Mouse (Mus musculus): ENCODE data around the gene Xpot. TPM values are rescaled to one million over a fixed set of nuclear protein-coding genes. Genes with fewer than 3 reads are reported as not detected.

Xpot gene
- polyA plus RNA-seq, 1 experiment from 2014 or later: 18.3 TPM

DNA sequence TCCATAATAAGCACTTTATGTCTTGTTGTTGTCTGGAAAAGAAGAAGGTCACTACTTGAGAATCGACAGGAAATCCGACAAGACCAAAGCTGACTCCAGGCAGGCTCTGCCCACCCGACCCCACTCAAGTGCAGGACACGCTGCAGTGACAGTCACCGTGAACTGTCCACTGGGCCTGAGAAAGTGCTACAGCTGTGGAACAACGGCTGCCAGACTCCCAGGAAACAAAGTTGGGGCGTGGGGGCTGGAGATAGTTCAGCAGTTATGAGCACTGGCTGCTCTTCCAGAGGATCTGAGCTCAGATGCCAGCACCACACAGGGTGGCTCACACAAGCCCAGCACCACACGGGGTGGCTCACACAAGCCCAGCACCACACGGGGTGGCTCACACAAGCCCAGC is 49.8 kb downstream of the Xpot start:
- peaks cover 69% of the 10 kb centered on the region for H3K79me2 ChIP-seq (ENCODE audit: inconsistent target)
- no peak overlapping the region for H3K4me3 ChIP-seq (ENCODE audit: inconsistent target)
- 90% methylated on average over 7 of the region's 9 CpGs for WGBS (ENCODE audit: missing documents)
- no peak overlapping the region for H3K27ac ChIP-seq
- peaks cover 60% of the 10 kb centered on the region for H3K36me3 ChIP-seq (ENCODE audit: inconsistent target)

DNA sequence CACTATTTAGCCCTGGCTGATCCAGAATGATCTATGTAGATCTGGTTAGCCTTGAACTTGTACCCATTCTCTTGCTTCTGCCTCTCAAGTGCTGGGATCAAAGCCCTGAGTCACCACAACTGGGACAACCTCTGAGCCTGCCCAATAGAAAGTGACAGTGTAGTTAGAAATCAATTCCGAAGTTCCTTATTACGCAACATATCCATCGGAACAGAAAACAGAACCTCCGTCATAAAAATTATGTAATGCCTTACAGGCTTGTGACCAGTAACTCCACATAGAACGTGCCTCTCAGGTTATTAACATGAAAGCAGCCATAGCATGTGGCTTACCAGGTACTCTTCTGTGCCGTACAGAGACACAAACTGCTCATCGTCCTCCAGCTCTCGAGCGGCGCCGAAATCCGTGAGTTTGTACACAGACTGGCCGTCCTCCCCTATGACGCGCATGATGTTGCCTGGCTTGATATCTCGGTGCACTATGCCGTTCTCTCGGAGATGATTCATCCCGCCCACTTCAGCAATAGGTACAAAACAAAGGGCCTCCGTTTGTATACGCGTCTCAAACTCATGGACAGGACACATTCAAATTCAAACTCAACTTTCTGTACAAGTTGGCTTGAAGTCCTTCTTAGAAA is 54.5 kb downstream of the Xpot start:
- WGBS (ENCODE audit: missing documents): 82% methylated on average over 22 of the region's 22 CpGs
- Histone ChIP-seq H3K27ac (no peak overlapping the region), H3K4me3 (ENCODE audit: inconsistent target) (no peak overlapping the region), H3K36me3 (ENCODE audit: inconsistent target) (peaks cover 68% of the 10 kb centered on the region), H3K79me2 (ENCODE audit: inconsistent target) (peaks cover 59% of the 10 kb centered on the region)

DNA sequence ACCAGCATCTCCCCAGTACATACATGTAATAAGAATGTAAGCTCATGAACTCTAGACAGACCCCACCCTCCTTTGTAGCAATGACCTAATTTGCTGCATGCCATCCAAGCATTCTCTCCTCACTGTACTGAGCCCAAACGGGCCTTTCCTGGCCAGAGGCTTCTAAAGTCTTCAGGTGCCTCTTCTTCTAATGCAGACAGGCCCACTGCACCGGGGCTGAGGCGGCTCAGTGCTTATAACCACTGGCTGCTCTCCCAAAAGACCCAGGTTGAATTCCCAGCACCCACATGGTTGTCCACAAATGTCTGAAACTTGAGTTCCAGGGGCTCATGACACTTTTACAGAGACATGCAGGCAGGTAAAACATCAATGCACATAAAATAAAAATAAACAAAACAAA is 55.1 kb downstream of the Xpot start:
- peaks cover 64% of the 10 kb centered on the region for H3K36me3 ChIP-seq (ENCODE audit: inconsistent target)
- H3K27ac ChIP-seq: no peak overlapping the region
- H3K4me3 ChIP-seq (ENCODE audit: inconsistent target): no peak overlapping the region
- H3K79me2 ChIP-seq (ENCODE audit: inconsistent target): peaks cover 53% of the 10 kb centered on the region
- 100% methylated on average over 2 of the region's 3 CpGs for WGBS (ENCODE audit: missing documents)

DNA sequence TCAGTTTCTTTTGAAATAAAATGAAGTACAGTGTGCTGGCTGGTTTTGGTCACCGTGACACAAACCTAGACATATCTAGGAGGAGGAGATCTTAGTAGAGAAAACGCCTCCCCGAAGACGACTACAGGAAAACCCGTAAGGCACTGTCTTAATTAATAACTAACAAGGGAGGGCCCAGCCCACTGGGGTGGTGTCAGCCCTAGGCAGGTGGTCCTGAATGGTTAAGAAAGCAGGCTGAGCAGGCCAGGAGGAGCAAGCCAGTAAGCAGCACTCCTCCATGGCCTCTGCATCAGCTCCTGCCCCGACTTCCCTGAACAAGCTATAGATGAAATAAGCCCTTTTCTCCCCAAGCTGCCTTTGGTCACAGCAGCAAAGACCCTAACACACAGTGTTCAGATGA is 56.3 kb downstream of the Xpot start:
- Histone ChIP-seq H3K79me2 (ENCODE audit: inconsistent target) (peaks cover 52% of the 10 kb centered on the region), H3K4me3 (ENCODE audit: inconsistent target) (no peak overlapping the region), H3K27ac (no peak overlapping the region), H3K36me3 (ENCODE audit: inconsistent target) (peaks cover 62% of the 10 kb centered on the region)
- 92% methylated on average over 4 of the region's 6 CpGs for WGBS (ENCODE audit: missing documents)

DNA sequence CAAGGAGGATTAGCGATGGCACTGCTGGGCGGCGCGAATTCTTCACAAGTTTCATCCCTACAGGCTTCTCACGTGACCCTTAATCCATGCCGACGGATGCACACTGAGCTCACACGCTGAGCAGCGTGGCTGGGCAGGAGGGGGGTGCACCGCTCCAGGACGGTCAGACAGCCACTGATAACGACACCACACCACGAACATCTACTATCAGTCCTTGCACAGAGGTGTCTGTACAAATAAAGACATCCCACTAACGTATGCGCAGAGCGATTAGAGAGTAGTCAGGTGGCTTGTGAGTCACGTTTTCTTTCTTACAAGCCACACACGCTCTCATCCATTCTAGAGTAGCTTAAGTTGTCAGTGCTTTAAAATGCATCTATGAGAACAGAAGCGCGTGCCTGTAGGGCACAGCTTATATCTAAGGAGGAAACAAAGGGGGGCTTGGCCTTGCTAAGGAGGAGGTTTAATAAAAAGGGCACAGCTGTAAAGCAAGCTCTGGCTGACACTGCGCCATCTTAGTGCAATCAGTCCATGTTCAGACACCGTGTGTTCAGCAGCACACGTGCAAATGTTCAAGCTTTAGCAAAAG is 57.0 kb downstream of the Xpot start:
- Histone ChIP-seq H3K36me3 (ENCODE audit: inconsistent target) (peaks cover 61% of the 10 kb centered on the region), H3K4me3 (ENCODE audit: inconsistent target) (no peak overlapping the region), H3K79me2 (ENCODE audit: inconsistent target) (peaks cover 54% of the 10 kb centered on the region), H3K27ac (no peak overlapping the region)
- WGBS (ENCODE audit: missing documents): 93% methylated on average over 23 of the region's 23 CpGs

DNA sequence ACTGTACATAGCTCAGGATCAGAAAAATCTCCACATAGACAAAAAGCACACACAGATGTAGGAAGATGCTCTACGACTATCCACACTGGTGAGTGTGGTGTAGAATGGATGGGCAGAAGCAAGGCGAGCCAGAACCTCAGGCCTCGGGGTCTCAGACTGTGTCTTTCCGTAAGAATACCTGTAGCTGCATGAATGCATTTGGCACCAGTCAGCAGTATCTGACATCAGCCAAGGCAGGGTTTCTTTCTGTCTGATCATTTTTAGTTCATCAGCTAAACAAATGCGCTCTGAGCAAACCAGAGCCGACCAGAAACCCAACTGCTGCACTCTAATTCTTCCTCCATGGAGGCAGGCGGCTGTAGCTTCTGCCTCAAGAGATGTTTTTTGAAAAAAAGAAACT is 57.6 kb downstream of the Xpot start:
- WGBS (ENCODE audit: missing documents): 94% methylated on average over 7 of the region's 7 CpGs
- peaks cover 67% of the 10 kb centered on the region for H3K36me3 ChIP-seq (ENCODE audit: inconsistent target)
- H3K79me2 ChIP-seq (ENCODE audit: inconsistent target): peaks cover 59% of the 10 kb centered on the region
- no peak overlapping the region for H3K4me3 ChIP-seq (ENCODE audit: inconsistent target)
- H3K27ac ChIP-seq: no peak overlapping the region

DNA sequence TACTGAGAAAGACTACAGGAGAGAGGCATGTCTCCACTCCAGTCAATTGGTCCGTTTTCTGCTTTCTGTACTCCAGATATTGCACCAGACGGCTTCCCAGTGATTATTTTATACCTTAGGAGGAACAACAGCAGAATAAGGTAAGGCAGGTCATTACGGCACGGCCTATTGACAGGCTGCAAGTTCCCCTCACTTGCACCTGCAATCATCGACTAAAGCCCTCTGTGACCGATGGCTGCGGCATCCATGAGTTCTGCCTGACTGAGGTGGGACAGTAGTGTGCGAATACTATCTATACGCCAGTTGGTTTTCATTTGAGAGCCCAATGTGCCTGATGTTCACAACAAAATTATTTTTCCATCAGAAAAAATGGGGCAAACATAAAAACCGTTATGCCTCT is 58.1 kb downstream of the Xpot start:
- Histone ChIP-seq H3K79me2 (ENCODE audit: inconsistent target) (peaks cover 64% of the 10 kb centered on the region), H3K27ac (no peak overlapping the region), H3K36me3 (ENCODE audit: inconsistent target) (peaks cover 72% of the 10 kb centered on the region), H3K4me3 (ENCODE audit: inconsistent target) (no peak overlapping the region)
- WGBS (ENCODE audit: missing documents): 93% methylated on average over 10 of the region's 10 CpGs

DNA sequence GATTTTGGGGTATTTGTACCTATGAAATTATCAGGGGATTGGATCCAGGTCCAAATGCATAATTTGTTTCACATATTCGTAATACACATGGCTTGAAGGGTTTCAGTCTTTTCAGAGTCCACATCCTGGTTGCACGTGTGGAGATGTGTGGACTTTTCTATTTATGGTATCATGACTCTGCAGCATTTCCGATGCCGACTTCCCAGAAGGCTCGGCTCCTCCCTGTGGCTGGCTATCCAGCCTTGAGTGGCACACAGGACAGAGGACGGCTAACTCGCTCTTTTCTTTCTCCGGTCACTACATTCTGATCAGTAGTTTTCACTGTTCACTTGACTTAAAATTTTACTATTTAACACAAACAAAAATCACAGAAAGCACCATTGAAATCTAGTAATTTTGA is 61.7 kb downstream of the Xpot start:
- WGBS (ENCODE audit: missing documents): 58% methylated on average over 8 of the region's 8 CpGs
- Histone ChIP-seq H3K79me2 (ENCODE audit: inconsistent target) (peaks cover 45% of the 10 kb centered on the region), H3K4me3 (ENCODE audit: inconsistent target) (no peak overlapping the region), H3K27ac (no peak overlapping the region), H3K36me3 (ENCODE audit: inconsistent target) (peaks cover 60% of the 10 kb centered on the region)

DNA sequence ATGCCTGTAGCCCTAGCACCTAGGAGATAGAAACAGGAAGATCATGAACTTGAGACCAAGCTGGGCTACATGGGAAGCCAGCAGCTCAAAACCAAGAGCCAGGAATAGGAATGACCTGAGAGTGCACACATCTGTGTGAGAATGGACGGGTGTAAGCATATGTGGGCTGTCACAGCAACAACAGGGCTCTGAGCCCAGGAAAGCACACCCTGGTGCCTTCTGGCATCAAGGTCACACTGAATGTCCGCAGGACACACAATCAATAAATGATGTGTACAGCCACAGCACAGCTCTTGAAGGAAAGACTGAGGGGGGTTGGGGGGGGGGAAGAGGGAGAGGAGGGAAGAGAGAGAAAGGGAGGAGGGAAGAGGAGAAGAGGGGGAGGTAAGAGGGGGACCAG is 67.9 kb downstream of the Xpot start:
- peaks cover 2% of the 10 kb centered on the region; the same call in 1 of the 2 replicates for H3K79me2 ChIP-seq (ENCODE audit: inconsistent target)
- H3K4me3 ChIP-seq (ENCODE audit: inconsistent target): no peak overlapping the region
- peaks cover 78% of the 10 kb centered on the region for H3K36me3 ChIP-seq (ENCODE audit: inconsistent target)
- WGBS (ENCODE audit: missing documents): 100% methylated on average over 2 of the region's 2 CpGs
- H3K27ac ChIP-seq: no peak overlapping the region

DNA sequence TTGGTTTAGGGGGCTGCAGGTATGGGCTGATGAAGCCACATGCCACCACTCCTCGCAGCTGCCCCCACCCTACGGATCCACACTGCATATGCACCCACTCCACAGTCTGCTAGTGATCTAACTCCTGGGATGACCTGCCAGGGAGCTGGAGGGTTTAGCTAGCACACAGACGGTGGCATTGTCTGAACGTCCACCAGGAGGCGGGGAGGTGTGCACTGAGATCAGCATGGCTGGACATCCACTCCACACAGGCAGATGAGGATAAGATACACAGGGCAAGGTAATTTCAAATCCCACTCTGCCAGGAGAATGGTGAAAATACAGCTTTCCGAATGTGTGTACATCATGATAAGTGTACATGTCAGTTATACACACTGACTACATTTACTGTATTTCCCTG is 69.9 kb downstream of the Xpot start:
- no peak overlapping the region for H3K4me3 ChIP-seq (ENCODE audit: inconsistent target)
- H3K36me3 ChIP-seq (ENCODE audit: inconsistent target): peaks cover 87% of the 10 kb centered on the region
- WGBS (ENCODE audit: missing documents): 85% methylated on average over 6 of the region's 6 CpGs
- H3K79me2 ChIP-seq (ENCODE audit: inconsistent target): no peaks in the 10 kb centered on the region; the same call in 1 of the 2 replicates
- no peak overlapping the region for H3K27ac ChIP-seq

DNA sequence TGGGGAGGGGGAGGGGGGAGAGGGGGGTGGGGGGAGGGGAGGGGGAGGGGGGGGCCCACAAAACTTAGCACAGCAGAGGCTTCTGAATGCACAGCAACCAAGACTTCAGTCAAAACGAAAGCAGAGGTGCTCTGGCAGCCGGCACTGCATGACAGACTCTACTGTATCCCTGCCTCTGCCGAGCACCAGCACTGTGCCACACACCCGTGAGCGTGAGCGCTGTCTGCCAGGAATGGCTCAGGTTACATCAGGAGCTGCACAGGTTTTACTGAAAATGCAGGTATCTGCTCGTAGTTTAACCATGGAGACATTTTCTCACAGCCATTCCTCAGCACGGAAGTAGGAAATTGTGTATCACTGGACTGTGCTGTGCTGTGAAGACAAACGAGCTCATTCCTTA is 75.8 kb downstream of the Xpot start:
- WGBS (ENCODE audit: missing documents): 92% methylated on average over 9 of the region's 9 CpGs
- H3K79me2 ChIP-seq (ENCODE audit: inconsistent target): no peaks in the 10 kb centered on the region; the same call in 1 of the 2 replicates
- no peak overlapping the region for H3K27ac ChIP-seq
- H3K36me3 ChIP-seq (ENCODE audit: inconsistent target): peaks cover 81% of the 10 kb centered on the region
- no peak overlapping the region for H3K4me3 ChIP-seq (ENCODE audit: inconsistent target)

DNA sequence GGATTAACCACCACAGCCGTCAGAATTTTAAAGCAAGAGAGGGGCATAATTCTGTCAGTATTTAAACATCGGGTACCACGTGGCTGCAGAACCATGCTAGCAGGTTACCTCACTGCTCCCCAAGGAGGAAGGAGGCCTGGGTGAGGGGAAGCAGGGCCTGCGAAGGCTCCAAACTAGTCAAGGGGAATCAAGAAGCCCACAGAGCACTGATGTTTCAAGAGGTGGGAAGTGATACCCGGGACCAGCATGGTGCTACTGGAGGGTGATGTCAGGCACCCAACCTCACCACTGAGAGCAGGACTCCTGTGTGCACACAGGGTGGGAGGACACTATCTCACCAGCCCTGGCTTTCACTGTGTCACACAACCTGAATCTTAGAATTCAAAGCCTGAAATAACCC is 76.5 kb downstream of the Xpot start:
- Histone ChIP-seq H3K4me3 (ENCODE audit: inconsistent target) (no peak overlapping the region), H3K27ac (no peak overlapping the region), H3K79me2 (ENCODE audit: inconsistent target) (no peaks in the 10 kb centered on the region; the same call in 1 of the 2 replicates), H3K36me3 (ENCODE audit: inconsistent target) (peaks cover 75% of the 10 kb centered on the region)
- WGBS (ENCODE audit: missing documents): 33% methylated on average over 5 of the region's 5 CpGs

DNA sequence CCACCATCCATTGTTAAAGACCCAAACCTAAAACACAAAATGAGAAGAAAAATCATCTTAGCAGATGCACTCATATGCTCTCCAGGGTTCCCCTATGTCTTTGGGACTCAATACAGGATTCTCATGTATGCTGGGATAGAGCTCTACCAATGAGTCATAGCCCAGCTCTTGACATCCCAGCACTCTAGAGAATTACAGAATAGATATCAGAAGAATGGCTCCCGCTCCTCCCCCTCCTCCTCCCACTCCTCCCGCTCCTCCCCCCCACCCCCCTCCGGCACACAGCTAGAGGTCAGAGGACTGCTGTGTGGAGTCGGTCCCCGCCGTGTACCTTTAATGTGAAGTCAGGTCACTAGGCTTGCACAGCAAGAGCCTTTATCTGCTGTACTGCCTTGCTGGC is 79.0 kb downstream of the Xpot start:
- peaks cover 50% of the 10 kb centered on the region for H3K36me3 ChIP-seq (ENCODE audit: inconsistent target)
- 100% methylated on average over 4 of the region's 6 CpGs for WGBS (ENCODE audit: missing documents)
- no peak overlapping the region for H3K4me3 ChIP-seq (ENCODE audit: inconsistent target)
- H3K27ac ChIP-seq: no peak overlapping the region
- H3K79me2 ChIP-seq (ENCODE audit: inconsistent target): no peaks in the 10 kb centered on the region; the same call in 1 of the 2 replicates

DNA sequence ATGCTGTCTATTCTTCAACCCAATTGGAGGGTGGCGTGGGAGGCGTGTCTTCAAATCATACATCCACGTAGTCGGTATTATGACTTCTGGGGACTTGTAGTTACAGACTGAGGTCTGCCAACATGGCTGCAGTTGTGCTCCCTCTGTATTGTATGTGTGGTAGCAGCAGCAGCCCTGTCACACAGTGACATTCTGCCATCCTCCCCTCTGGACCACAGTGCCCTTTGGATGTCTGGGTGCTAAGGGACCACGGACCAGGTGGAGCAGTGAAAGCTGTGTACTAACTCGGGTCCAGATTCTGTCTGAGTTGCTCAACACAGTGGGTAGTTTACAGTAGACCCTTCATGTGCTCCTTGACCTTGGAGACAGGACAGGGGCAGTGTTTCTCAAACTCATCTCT is 82.6 kb downstream of the Xpot start:
- H3K36me3 ChIP-seq (ENCODE audit: inconsistent target): peaks cover 18% of the 10 kb centered on the region
- 100% methylated on average over 6 of the region's 6 CpGs for WGBS (ENCODE audit: missing documents)

DNA sequence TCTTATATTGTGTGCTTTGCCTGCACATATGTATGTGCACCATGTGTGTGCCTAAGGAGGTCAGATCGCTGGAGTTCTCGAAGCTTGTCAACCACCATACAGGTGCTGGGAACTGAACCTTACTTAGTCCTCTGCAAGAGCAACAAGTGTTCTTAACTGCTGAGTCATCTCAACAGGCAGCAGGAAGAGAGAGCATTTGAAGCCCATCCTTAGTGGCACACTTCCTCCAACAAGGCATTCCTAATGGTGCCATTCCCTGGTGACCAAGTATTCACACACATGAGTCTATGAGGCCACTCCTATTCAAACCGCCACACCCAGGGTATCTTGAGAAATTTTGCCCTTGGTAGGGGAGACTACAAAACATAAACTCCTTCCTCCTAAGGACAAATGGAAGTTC is 84.0 kb downstream of the Xpot start:
- Histone ChIP-seq H3K79me2 (ENCODE audit: inconsistent target) (no peaks in the 10 kb centered on the region), H3K27ac (no peak overlapping the region), H3K4me3 (ENCODE audit: inconsistent target) (no peak overlapping the region), H3K36me3 (ENCODE audit: inconsistent target) (peaks cover 3% of the 10 kb centered on the region)
- WGBS (ENCODE audit: missing documents): 83% methylated on average over 3 of the region's 3 CpGs

More for the DNA sequence above, 82.6 kb downstream of the Xpot start:
- Histone ChIP-seq H3K27ac (no peak overlapping the region), H3K4me3 (ENCODE audit: inconsistent target) (no peak overlapping the region), H3K79me2 (ENCODE audit: inconsistent target) (no peaks in the 10 kb centered on the region)
